Mouse (Mus musculus): ENCODE measurements around the gene Syde1.
A peak's percentile ranks its signal among the peaks of the same experiment; 100 is the strongest.
"Not testable (repeated sequence)": the region's sequence is repeated elsewhere in the genome, so short reads cannot be mapped to it uniquely, and the experiment has no call there.

Syde1 gene

DNA sequence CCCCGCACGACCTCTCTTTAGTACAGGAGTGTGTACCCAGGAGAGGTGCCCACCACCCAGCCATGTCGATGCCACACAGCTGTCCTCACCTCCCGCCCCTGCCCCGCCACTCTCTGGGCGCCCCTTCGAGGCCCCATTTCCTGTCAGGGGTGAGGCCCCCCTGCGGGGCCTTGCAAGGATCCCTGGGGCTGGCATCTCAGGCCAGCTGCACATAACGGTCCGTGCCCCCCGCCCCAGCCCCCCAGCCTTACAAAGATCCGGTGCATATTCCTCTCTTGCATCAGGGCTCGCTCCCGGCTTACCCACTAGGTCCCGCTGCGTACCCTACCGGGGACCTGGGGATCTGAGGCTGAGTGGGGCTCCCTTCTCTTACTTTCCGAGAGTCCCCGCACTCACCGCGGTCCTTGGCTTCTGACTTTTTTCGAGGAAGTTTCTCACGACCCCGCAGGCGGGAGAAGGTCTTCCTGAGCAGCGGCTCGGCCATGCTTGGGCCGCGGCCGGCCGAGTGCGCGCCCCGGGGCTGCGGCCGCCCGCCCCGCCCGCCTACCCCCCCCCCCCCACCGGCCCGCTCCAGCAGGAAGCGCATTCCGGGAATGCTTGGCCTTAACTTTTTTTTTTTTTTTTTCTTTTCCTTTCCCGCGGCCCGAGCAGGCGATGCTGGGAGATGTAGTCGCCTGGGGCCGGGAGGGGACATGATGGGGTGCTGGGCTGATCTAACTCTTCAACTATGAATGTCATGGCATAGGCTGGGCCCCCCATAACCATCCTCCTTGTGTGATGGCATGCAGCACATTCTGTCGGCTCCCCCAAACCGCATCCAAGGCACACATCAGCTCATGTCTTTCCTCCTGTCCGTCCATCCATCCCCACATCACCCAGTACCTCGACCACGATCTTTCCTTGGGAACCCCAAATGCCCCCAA is at the start of gene Syde1:
Gene Syde1, minus strand, starts transcription at position 559 of the 923 bp plus-strand sequence.
- DNase-seq (ENCODE audit: extremely low read depth, insufficient read length, low spot score) = peak; percentile 69

DNA sequence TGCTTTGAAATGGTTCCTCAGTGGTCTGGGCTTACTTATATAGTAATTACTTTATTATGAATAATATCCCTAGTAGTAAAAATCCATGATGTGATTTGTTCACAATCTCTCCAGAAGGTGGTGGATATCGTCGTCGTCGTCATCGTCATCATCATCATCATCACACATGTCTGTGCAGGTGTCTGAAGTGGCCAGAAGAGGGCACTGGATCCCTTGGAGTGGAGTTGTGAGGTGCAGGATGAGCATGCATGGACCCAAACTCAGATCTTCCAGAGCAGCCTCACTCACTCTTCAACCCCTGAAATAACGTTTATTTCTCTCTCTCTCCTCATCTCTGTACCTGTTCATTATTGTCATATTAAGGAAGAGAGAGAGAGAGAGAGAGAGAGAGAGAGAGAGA is 40.5 kb upstream of the Syde1 start:
- no peak for DNase-seq (ENCODE audit: extremely low read depth, insufficient read length, low spot score)

DNA sequence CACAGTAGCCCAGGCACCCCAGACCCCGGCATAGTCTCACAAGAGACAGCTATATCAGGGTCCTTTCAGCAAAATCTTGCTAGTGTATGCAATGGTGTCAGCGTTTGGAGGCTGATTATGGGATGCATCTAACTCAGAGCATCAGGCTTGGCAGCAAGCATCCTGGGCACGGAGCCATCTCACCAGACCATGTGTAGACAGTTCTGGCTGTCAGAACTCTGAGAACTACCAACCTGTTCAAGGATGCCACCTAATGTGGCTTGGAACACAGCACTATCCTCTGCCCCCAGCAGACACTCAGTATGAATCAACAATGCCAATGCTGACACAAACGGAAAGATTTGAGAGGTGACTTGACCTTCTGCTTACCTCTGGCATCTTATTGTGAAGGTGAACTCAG is 38.4 kb upstream of the Syde1 start:
- DNase-seq (ENCODE audit: extremely low read depth, insufficient read length, low spot score) = no peak

DNA sequence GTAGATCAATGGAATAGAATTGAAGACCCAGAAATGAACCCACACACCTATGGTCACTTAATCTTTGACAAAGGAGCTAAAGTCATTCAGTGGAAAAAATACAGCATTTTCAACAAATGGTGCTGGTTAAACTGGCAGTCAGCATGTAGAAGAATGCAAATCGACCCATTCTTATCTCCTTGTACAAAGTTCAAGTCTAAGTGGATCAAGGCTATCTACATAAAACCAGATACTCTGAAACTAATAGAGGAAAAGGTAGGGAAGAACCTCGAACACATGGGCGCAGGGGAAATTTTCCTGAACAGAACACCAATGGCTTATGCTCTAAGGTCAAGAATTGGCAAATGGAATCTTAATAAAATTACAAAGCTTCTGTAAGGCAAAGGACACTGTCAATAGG is 31.4 kb upstream of the Syde1 start:
- DNase-seq (ENCODE audit: extremely low read depth, insufficient read length, low spot score) = not testable (repeated sequence)

DNA sequence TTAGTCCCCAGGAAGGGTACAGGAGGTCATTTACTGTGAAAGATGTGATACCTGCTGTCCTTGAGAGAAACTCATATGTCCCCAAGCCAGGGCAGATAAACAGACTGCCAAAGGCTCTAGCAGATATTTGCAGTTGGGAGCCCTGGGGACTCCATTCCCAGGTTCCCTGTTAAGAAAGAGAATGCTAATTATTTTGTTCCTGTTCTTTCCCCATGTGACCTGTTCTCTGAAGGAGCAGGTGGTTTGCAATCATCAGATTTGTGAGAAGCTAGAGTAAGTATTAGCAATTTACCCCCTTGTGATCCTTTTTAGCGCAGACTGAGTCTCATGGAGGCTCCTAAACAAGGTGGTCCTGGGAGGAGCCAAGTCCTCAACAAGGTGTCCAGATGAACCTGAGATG is 26.2 kb upstream of the Syde1 start, which contains the start of gene Olfr1357:
Gene Olfr1357, minus strand, starts transcription at position 101 of the 400 bp plus-strand sequence.
- DNase-seq (ENCODE audit: extremely low read depth, insufficient read length, low spot score) = no peak

DNA sequence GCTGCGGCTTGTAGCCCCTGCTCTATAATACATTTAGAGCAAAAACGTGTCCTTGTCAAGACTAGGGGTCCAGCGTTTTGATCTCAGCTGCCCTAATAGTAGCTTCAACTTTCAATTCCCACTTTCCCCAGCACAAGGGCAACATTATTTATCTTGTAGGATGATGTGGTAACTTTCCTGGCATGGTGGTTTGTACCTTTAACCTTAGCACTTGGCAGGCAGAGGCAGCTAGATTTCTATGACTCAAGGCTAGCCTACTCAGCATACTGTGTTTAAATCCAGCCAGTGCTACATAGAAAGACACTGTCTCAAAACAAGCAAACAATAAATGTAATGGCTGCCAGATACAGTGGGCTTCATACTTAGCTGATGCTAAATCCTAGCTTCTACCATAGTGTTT is 15.8 kb upstream of the Syde1 start:
- DNase-seq (ENCODE audit: extremely low read depth, insufficient read length, low spot score) = no peak

DNA sequence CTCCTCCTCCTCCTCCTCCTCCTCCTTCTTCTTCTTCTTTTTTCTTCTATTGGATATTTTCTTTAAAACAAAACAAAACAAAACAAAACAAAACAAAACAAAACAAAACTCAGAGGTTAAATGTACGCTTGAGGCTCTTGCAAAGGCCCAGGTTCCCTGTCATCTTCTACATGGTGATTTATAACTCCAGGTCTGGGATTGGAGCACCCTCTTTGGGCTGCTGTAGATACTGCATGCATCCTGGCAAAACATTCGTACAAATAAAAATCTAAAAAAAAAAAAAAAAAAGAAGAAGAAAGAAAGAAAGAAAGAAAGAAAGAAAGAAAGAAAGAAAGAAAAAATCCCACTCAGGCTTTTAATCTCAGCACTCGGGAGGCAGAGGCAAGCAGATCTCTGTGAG is 13.3 kb upstream of the Syde1 start:
- no peak for DNase-seq (ENCODE audit: extremely low read depth, insufficient read length, low spot score)

DNA sequence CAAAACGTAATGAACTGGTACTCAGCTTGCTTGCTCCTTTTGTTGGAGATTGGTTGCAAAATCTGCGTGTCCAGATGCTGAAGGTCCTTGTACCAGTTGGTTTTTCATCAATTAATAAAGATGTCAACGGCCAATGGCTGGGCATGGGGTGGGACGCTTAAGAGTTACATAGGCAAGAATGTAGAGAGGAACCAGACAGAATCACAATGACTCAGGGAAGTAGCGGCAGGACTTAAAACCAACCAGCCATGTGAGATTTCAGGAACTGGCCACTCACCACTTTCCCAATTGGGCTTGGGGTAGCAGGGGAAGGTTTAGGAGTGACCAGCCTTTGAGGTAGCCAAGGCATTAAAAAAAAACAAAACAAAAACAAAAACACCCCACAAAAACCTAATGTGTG is 8.1 kb upstream of the Syde1 start:
- DNase-seq (ENCODE audit: extremely low read depth, insufficient read length, low spot score) = no peak

DNA sequence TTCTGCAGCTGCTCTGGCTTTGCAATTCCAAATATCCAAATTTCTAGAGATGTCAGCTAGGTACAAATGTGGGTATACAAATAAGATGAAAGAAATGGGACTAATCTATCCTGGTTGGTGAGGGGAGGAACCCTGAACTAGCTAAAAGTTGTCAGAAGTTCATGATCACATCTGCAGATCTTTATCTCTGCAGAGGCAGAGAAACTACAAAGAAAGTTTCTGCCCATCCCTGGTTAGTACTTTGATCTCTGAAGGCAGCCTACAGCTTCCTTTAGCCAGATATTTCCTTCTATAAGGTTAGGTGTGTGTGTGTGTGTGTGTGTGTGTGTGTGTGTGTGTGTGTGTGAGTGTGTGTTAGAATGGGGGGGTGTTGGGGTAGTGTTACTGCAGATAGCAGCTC is 2.8 kb upstream of the Syde1 start:
- DNase-seq (ENCODE audit: extremely low read depth, insufficient read length, low spot score) = no peak

DNA sequence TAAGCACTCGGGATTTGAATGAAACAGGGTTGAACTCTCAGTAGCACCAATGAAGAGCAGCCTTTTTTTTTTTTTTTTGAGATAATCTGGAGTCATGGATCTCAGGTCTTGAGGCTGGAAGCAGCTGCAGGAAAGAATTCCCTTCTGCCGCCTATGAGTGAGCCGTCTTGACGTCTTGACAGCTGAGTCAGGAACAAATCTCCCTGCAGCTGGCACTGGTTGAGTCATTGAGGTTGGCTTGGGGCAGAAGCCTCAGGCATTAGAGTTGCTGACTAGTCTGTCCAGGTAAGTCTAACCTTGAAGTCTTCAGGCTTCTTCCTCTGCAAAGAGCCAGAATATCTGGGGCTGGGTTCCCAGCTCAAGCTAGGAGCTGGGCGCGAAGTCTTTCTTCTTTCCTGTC is 2.4 kb upstream of the Syde1 start:
- DNase-seq (ENCODE audit: extremely low read depth, insufficient read length, low spot score) = no peak

DNA sequence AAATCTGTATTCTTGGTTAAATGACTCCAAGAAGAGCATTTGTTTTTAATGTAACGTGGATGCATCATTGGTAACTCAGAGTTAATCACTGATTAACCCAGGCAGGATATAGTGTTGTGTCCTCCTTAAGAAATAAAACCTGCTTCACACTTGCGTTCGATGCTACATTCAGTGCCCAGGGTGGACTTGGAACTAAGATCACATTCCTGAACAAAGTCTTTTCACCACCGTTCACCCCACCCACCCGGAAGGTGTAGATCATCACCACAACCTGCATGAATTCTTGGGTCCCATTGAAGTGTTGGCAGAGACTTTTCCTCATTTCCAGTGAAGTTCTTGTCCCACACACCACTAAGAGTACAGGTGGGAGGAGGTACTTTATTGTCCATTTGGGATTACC is 2.0 kb upstream of the Syde1 start:
- no peak for DNase-seq (ENCODE audit: extremely low read depth, insufficient read length, low spot score)

DNA sequence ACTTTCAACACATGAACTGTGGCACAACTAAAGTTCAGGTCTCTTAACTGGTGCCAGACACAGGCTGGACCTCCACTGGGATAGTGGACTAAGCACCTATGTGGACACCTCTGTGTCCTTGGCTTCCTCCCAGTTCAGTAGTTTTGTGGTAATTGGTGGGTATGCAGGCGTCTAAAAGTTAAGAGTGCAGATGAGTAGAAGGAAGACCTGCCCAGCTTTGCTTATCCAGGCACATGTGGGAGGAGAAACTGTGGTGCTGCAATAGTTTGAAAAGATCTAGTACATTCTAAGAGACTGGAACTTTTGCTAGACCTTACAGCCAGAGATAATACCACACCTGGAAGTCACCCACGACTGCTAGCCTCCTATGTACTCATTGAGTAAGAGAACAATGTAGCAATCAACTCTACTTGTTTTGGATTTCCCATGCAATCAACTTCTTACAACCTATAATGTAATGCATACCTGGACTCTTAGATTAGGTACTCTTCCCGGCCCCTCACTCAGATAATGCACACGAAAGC is 1.2 kb upstream of the Syde1 start:
- DNase-seq (ENCODE audit: extremely low read depth, insufficient read length, low spot score) = no peak

DNA sequence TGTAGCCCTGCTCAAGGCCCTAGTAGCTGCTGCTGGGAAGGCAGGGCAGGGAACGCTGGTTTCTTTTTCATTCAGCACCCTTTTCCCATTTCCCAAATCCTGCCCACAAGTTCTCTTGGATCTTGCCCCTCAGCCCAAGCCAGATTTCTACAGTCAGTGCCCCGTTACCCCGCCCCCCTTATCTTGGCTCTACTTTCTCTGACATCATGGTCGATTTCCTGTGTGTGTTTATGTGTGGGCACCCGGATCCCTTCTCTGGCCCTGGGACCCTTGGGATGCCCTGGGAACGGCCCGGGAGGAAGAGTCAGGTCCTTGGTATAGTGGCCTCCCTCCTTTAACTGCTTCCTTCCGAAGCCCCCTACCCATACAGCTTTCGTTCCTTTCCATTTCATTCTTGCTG is 1.0 kb downstream of the Syde1 start:
- peak; percentile 50 for DNase-seq (ENCODE audit: extremely low read depth, insufficient read length, low spot score)

DNA sequence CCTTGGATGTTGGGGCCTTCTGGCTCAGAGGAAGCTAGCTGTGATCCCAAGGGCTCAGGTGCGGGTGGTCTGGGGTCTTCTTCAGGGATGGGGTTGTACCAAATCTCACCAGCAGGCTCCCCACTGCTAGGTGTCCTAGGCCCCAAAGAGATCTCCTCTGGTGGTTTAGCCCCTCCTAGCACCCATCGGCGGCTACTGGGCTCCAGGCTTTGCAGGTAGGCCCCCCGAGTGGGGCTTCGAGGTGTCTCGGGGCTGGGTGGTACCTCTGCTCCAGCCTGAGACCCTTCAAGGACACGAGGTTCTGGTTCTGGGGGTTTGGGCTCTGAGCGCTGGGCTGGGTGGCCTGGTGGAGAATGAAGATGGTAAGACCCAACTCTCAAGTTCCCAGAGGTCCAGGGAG is 1.9 kb downstream of the Syde1 start:
- DNase-seq (ENCODE audit: extremely low read depth, insufficient read length, low spot score) = no peak

DNA sequence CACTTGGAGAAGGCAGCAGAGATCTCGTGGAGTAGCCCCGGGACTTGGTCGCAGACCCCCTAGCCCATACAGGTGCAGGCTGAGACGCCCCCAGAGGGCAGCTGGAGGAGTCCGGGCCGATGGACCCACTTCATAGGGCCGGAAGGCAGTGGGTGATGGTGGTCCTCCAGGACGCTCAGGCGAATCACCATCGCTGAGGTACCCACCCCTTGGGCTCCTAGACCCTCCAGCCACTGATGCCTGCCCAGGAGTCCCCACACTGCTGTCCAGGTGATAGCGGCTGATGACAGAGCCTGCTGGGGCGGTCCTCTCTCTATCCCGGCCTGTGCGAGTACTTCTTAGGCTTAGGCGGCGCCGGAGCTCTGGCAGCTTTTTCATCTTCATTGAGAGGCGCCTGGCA is 2.5 kb downstream of the Syde1 start:
- DNase-seq (ENCODE audit: extremely low read depth, insufficient read length, low spot score) = no peak

DNA sequence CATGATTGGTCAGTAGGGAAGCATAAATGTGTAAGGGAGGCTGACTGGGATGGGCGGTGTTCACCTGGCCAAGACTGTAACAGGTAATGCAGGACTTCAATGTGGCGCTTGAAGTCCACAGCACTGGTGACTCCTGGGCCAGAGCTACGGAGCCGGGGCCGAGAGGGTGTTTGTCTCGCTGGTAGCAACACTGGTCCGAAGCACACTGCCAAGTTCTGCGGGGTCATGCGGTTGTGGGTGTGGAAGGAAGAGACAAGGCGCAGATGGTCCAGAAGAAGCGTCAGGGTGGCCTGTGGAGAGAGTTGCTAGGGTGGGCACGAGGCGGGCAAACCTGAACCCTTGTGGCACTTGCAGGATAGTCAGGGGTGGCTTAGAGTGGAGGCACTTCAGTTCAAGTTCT is 5.7 kb downstream of the Syde1 start:
- no peak for DNase-seq (ENCODE audit: extremely low read depth, insufficient read length, low spot score)

DNA sequence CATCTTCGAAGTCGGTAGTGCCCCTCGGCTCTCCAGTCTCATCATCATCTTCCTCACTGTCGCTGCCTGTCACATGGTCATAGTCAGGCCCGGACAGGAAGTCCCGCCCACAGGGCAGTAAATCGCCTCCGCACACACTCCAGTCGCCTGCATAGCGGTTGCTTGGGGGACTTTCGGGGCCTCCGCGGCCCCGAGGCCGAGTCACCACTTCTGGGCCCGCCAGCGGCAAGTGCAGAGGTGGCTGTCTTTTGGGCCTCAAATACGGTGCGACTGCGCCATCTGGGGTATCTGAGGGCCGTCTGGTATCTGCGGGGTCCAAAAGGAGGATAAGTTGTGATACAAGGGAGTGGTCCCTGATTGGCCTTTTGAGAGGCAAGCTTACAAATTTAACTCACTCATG is 6.2 kb downstream of the Syde1 start:
- no peak for DNase-seq (ENCODE audit: extremely low read depth, insufficient read length, low spot score)

DNA sequence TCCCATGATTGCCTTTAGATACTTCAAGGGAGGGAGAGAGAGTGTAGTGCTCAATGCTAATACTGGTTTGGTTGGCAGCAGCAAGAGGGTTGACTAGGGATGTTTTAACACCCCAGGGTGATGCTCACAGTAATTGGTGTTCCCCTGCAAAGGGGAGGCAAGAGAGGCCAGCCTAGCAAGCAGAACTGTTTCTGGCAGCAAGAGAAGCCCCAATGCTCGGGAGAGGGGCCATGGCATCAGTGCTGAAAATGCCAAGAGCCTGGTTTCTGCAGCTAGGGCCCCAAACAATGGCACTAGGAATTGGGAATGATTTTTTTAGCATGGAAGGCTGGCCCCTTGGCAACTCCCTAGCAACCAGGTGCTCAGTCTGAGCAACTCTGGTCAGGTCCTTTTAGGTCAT is 6.8 kb downstream of the Syde1 start:
- no peak for DNase-seq (ENCODE audit: extremely low read depth, insufficient read length, low spot score)

DNA sequence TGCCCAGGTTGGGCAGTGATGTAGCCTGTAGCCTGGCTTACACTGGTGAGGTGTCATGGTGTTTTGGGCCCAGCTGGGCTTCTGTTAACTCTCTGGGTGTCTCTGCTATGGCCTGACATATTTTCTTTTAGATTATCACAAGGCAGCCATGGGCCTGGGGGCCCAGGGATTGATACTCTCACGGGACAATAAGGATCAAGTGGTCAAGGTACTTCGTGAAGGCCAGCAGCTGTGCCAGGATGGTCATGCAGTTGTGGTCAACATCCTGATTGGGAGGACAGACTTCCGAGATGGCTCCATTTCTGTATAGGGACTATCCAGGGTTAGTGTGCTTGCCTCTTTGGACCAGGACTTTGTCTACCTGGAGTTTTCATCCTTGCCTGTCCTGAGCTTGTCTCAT is 7.8 kb downstream of the Syde1 start:
- no peak for DNase-seq (ENCODE audit: extremely low read depth, insufficient read length, low spot score)

DNA sequence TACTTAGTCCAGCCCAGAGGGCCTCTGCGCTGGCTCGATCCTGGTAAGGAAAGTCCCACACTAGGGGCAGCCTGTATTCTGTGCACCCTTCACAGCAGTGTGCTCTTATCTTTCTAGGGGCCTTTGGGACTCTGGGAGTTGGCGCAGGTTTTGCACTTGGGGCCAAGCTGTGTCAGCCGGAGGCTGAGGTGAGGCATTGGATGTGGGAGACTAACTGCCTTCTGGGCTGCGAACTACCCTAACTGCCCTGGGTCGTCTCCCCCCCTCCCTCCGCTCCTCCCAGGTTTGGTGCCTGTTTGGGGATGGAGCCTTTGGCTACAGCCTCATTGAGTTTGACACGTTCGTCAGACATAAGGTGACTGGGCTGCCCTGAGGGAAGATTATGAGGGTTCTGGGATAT is 8.4 kb downstream of the Syde1 start:
- no peak for DNase-seq (ENCODE audit: extremely low read depth, insufficient read length, low spot score)

DNA sequence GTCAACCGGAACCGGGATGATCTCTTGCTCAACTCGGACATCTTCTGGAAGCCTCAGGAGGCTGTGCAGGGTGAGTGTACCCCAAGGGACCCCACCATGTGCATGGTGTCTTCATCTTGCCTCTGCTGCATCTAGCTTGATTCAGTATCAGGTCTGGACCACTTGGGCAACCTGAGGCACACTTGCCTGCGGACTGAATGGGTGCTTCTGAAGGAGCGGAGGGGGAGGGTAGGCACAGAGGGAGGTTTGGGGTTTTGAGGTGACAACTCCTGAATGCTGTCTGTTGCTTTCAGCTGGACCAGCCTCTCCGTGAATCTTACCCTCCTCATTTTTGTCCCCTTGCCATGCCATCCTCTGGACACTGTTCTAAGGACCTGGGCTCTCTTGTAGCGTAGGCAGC is 10.6 kb downstream of the Syde1 start:
- no peak for DNase-seq (ENCODE audit: extremely low read depth, insufficient read length, low spot score)

DNA sequence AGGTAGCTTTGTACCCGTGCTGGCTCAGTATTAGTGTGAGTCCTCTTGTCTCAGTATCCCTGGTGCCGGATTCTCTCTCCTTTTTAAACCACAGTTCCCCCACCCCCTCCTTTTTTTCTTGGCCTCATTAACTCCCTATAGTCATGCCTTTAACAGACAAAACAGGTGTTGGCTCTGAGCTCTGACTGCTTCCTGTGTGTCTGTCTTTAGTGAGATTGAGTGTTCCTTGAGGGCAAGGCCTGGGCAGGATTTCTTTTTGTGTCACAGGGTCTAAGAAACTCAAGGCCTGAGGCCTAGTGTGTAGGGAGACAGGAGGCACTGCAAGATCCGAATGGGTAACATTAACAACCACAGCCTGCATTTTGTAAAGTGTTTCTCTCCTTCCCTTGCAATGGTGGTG is 13.6 kb downstream of the Syde1 start:
- no peak for DNase-seq (ENCODE audit: extremely low read depth, insufficient read length, low spot score)
